Mouse (Mus musculus): Measurements from ENCODE around the gene Pde4a. TPM values are rescaled to one million over a fixed set of nuclear protein-coding genes. Genes with fewer than 3 reads are reported as not detected.
"Not testable (repeated sequence)": the region's sequence is repeated elsewhere in the genome, so short reads cannot be mapped to it uniquely, and the experiment has no call there.

Gene Pde4a
- polyA plus RNA-seq, 1 experiment from 2014 or later = 0.95 TPM

GRCm38 (mm10) chr9:21243826-21244427, 78.4 kb downstream of the Pde4a start:
- no peak for DNase-seq (ENCODE audit: low spot score)

- no peak for DNase-seq (ENCODE audit: low spot score)
Measured at GRCm38 (mm10) chr9:21244428-21245112, 79.1 kb downstream of the Pde4a start.

- DNase-seq (ENCODE audit: low spot score) = no peak
Measured at GRCm38 (mm10) chr9:21245113-21245487, 79.6 kb downstream of the Pde4a start.

- no peak for DNase-seq (ENCODE audit: low spot score)
Measured at GRCm38 (mm10) chr9:21246342-21246741, 80.8 kb downstream of the Pde4a start.

GRCm38 (mm10) chr9:21248326-21248725, 82.8 kb downstream of the Pde4a start, which contains the start of gene S1pr5:
Gene S1pr5, minus strand, starts transcription at chr9:21248443.
- DNase-seq (ENCODE audit: low spot score) = no peak

- DNase-seq (ENCODE audit: low spot score) = no peak
Measured at GRCm38 (mm10) chr9:21249629-21250508, 84.4 kb downstream of the Pde4a start.

- no peak for DNase-seq (ENCODE audit: low spot score)
Measured at GRCm38 (mm10) chr9:21250509-21250908, 85.0 kb downstream of the Pde4a start.

GRCm38 (mm10) chr9:21251116-21251735, 85.7 kb downstream of the Pde4a start:
- no peak for DNase-seq (ENCODE audit: low spot score)

- no peak for DNase-seq (ENCODE audit: low spot score)
Measured at GRCm38 (mm10) chr9:21254690-21255089, 89.2 kb downstream of the Pde4a start.

GRCm38 (mm10) chr9:21256349-21256748, 90.8 kb downstream of the Pde4a start:
- not testable (repeated sequence) for DNase-seq (ENCODE audit: low spot score)

GRCm38 (mm10) chr9:21260491-21261040, 95.1 kb downstream of the Pde4a start:
- DNase-seq (ENCODE audit: low spot score) = no peak

- DNase-seq (ENCODE audit: low spot score) = no peak
Measured at GRCm38 (mm10) chr9:21261831-21262230, 96.3 kb downstream of the Pde4a start.

Other genes with a start within 250 kb of the Pde4a start
- gene Dnmt1, start 205.8 kb upstream of the Pde4a start, polyA plus RNA-seq (2015; fragmentation: Nextera tagmentation; extraction: Ambion mirVana) = 90.0 and 96.3 TPM in 2 replicates
- 12.1 and 12.7 TPM in 2 replicates for gene S1pr2, start 188.9 kb upstream of the Pde4a start, polyA plus RNA-seq (2015; fragmentation: Nextera tagmentation; extraction: Ambion mirVana)
- 116 and 130 TPM in 2 replicates for gene Mrpl4, start 163.0 kb upstream of the Pde4a start, polyA plus RNA-seq (2015; fragmentation: Nextera tagmentation; extraction: Ambion mirVana)
- gene Icam1, start 149.7 kb upstream of the Pde4a start, polyA plus RNA-seq (2015; fragmentation: Nextera tagmentation; extraction: Ambion mirVana) = 64.8 and 64.9 TPM in 2 replicates
- gene Icam4, start 136.3 kb upstream of the Pde4a start, polyA plus RNA-seq (2015; fragmentation: Nextera tagmentation; extraction: Ambion mirVana) = 0.31 and 0.48 TPM in 2 replicates
- 0.14 and 0.33 TPM in 2 replicates for gene Icam5, start 133.6 kb upstream of the Pde4a start, polyA plus RNA-seq (2015; fragmentation: Nextera tagmentation; extraction: Ambion mirVana)
- gene Zglp1, start 98.6 kb upstream of the Pde4a start, polyA plus RNA-seq (2015; fragmentation: Nextera tagmentation; extraction: Ambion mirVana) = 0.59 and 0.69 TPM in 2 replicates
- 0.09 and 0.26 TPM in 2 replicates for gene Gm49373, start 92.6 kb upstream of the Pde4a start, polyA plus RNA-seq (2015; fragmentation: Nextera tagmentation; extraction: Ambion mirVana)
- gene Fdx1l, start 92.1 kb upstream of the Pde4a start, polyA plus RNA-seq (2015; fragmentation: Nextera tagmentation; extraction: Ambion mirVana) = 44.7 and 47.0 TPM in 2 replicates
- 1.2 and 1.6 TPM in 2 replicates for gene Gm38431, start 73.7 kb upstream of the Pde4a start, polyA plus RNA-seq (2015; fragmentation: Nextera tagmentation; extraction: Ambion mirVana)
- 33.2 and 45.9 TPM in 2 replicates for gene Raver1, start 73.7 kb upstream of the Pde4a start, polyA plus RNA-seq (2015; fragmentation: Nextera tagmentation; extraction: Ambion mirVana)
- 13.8 and 14.0 TPM in 2 replicates for gene Tyk2, start 34.5 kb upstream of the Pde4a start, polyA plus RNA-seq (2015; fragmentation: Nextera tagmentation; extraction: Ambion mirVana)
- gene Cdc37, start 15.7 kb upstream of the Pde4a start, polyA plus RNA-seq (2015; fragmentation: Nextera tagmentation; extraction: Ambion mirVana) = 281 and 307 TPM in 2 replicates
- gene Keap1, start 73.6 kb downstream of the Pde4a start, polyA plus RNA-seq (2015; fragmentation: Nextera tagmentation; extraction: Ambion mirVana) = 61.2 and 64.2 TPM in 2 replicates
- gene S1pr5, start 82.7 kb downstream of the Pde4a start, polyA plus RNA-seq (2015; fragmentation: Nextera tagmentation; extraction: Ambion mirVana) = 0.09 TPM in 1 of 2 replicates, not detected in the other
- gene Atg4d, start 99.6 kb downstream of the Pde4a start, polyA plus RNA-seq (2015; fragmentation: Nextera tagmentation; extraction: Ambion mirVana) = 49.2 and 56.2 TPM in 2 replicates
- gene Kri1, start 122.3 kb downstream of the Pde4a start, polyA plus RNA-seq (2015; fragmentation: Nextera tagmentation; extraction: Ambion mirVana) = 17.9 and 25.1 TPM in 2 replicates
- 216 and 234 TPM in 2 replicates for gene Cdkn2d, start 125.7 kb downstream of the Pde4a start, polyA plus RNA-seq (2015; fragmentation: Nextera tagmentation; extraction: Ambion mirVana)
- gene Ap1m2, start 146.6 kb downstream of the Pde4a start, polyA plus RNA-seq (2015; fragmentation: Nextera tagmentation; extraction: Ambion mirVana) = 20.2 and 21.0 TPM in 2 replicates
- gene Slc44a2, start 155.0 kb downstream of the Pde4a start, polyA plus RNA-seq (2015; fragmentation: Nextera tagmentation; extraction: Ambion mirVana) = 161 and 167 TPM in 2 replicates
- gene Ilf3, start 202.2 kb downstream of the Pde4a start, polyA plus RNA-seq (2015; fragmentation: Nextera tagmentation; extraction: Ambion mirVana) = 138 TPM in 2 replicates
- 27.0 and 29.1 TPM in 2 replicates for gene Qtrt1, start 246.1 kb downstream of the Pde4a start, polyA plus RNA-seq (2015; fragmentation: Nextera tagmentation; extraction: Ambion mirVana)

All from thymus, postnatal 0 days (tissue).